Mouse (Mus musculus) brain, embryonic 14.5 days (tissue): ENCODE measurements around the gene Acot4.
"Not testable (repeated sequence)": the region's sequence is repeated elsewhere in the genome, so short reads cannot be mapped to it uniquely, and the experiment has no call there.

ENCODE experiments used
- CTCF ChIP-seq: fragments of 200-500 bp; IDR thresholded peaks from 2 replicates; pipeline ENCODE4 v1.5.1; 2012; ENCODE audit warnings: inconsistent platforms, mild to moderate bottlenecking, moderate library complexity, borderline replicate concordance; ENCODE audit not compliant: insufficient read depth, insufficient read length; ENCODE audit errors: extremely low read depth
- POLR2A ChIP-seq: fragments of 200-500 bp; IDR thresholded peaks from 2 replicates; pipeline ENCODE4 v1.6.1; 2012; ENCODE audit warnings: mild to moderate bottlenecking, inconsistent platforms, borderline replicate concordance; ENCODE audit not compliant: poor library complexity, insufficient read depth, insufficient read length, severe bottlenecking; ENCODE audit errors: extremely low read depth

GRCm38 (mm10) chr12:84069582-84069981, 31.4 kb downstream of the Acot4 start:
- not testable (repeated sequence) for TF ChIP-seq CTCF, POLR2A
